Mouse (Mus musculus): Measurements from ENCODE around the gene Arhgef2.

The Arhgef2 gene

DNA sequence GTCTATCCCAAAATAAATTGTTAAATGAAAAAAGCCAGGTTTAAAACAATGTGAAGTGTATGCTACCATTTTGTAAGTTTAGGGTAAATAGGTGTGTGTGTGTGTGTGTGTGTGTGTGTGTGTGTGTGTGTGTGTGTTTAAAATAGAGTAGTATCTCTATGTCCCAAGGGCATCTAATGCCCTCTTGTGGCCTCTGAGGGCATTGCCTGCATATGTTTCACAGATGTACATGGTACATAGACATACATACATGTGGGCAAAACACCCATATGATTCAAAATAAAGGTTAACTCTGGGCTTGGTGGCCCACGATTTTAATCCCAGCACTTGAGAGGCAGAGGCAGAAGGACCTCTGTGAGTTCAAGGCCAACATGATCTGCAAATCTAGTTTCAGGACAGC lies 34.9 kb downstream of the Arhgef2 start:
- peak; percentile 38 to 68 for DNase-seq (ENCODE audit: low spot score in 2 of 2)

DNA sequence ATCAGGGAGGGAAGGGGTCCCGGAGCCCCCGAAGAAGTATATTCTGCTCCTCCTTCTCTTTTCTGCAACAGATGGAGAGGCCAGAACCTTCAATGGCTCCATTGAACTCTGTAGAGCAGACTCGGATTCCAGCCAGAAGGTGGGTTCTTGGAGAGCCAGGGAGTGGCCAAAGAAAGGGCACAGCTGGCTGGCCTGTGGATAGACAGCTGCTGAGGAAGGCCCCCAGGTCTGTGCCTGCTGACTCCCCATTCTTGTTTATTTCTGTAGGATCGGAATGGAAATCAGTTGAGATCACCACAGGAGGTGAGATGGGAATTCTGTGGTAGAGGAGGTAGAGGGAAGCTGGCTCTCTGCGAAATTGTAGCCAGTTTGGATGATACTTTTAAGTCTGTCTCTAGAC lies 37.3 kb downstream of the Arhgef2 start:
- no peak for DNase-seq (ENCODE audit: low spot score in 2 of 2)

GRCm38 (mm10) chr3:88645937-88646336 lies 40.2 kb downstream of the Arhgef2 start:
- no peak for DNase-seq (ENCODE audit: low spot score in 2 of 2)

DNA sequence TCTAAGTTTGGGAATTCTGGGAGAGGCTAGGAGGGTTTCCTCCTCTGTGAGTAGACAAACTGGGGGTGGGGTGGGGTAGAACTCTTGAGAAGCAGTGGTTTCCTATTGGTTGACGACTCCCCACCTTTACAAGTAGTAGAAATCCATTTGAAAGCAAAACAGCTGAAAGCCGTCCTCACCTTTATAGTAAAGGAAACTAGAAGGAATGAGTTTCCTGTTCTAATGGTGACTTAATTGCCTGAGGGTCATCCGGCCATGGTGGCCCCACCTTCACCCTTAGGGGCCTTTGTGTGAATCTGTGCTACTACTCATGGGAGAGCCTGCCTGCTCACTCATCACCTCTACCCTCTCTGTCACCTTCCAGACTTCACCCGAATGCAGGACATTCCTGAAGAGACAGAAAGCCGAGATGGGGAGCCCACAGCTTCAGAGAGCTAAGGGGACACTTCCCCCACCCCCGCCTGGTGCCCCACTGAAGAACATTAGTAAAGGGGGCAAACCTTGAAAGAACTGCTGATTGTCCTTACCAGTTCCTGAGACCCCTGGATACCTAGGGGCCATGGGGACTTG lies 40.7 kb downstream of the Arhgef2 start:
- DNase-seq (ENCODE audit: low spot score in 2 of 2): no peak

GRCm38 (mm10) chr3:88647076-88647475 lies 41.3 kb downstream of the Arhgef2 start:
- no peak for DNase-seq (ENCODE audit: low spot score in 2 of 2)

DNA sequence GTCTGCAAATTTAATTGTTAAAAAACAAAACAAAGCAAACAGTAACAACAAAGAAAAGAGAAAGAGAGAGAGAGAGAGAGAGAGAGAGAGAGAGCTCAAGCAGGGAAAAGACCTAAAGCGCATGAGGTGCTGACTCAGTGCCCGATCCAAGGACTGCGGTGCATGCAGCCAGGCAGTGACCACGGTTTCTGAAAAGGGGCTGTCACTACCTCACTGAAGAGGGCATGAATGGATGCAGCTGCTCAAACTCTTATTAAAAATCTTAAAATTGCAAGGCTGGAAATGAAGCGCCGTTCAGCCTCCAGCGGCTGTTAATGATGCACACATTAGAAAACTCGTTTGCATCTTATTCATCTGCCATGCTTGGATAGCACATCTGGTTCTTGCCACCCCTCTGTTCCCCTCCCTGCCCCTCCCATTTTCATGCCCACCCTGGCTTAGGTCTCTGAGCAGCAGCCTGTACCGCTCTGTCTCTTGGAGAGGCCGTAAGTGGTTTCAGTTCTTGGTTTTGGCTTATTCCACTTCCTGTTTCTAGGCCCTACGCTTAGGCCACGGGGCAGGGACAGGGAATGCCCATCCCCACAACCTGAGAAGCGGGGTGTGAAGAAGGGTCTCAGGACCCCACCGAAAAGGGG lies 42.1 kb downstream of the Arhgef2 start:
- DNase-seq (ENCODE audit: low spot score in 2 of 2): no peak

DNA sequence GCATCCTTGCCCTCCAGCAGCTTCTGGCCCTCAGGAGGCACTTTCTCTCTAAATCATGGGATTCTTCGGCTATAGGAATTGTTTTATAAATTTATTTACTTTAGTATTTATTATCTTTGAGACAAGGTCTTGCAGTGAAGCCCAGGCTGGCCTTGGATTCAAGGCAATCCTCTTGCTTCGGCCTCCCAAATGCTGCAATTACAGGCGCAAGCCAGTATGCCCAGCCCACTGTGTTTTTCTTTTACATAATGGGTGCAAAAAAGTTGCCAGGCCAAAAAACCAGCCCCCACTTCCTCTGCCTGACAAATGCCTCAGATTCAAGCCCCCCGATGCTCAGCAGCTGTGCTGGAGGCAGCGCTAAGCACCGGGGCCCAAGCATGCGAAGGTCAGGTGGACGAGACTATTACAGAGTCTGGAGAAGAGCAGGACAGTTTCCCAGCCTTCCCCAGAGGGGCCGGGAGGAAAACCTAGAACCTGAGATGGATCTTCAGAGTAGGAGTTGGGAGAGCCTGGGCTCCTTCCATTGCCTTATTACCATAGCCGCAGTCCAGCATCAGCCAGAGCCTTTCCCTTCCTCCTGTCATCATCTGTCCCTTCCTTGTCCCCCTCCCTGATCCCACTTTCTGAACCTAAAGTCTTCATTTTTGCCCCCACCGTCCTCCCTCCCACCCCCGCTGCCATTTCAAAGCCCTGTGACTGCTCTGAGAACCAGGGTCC lies 42.8 kb downstream of the Arhgef2 start:
- no peak for DNase-seq (ENCODE audit: low spot score in 2 of 2)

- DNase-seq (ENCODE audit: low spot score in 2 of 2): no peak
These were observed 43.4 kb downstream of the Arhgef2 start for GRCm38 (mm10) chr3:88649186-88649585.

GRCm38 (mm10) chr3:88649967-88650366 lies 44.2 kb downstream of the Arhgef2 start:
- no peak for DNase-seq (ENCODE audit: low spot score in 2 of 2)

- DNase-seq (ENCODE audit: low spot score in 2 of 2): no peak
These were observed 45.1 kb downstream of the Arhgef2 start for GRCm38 (mm10) chr3:88650713-88651504.

DNA sequence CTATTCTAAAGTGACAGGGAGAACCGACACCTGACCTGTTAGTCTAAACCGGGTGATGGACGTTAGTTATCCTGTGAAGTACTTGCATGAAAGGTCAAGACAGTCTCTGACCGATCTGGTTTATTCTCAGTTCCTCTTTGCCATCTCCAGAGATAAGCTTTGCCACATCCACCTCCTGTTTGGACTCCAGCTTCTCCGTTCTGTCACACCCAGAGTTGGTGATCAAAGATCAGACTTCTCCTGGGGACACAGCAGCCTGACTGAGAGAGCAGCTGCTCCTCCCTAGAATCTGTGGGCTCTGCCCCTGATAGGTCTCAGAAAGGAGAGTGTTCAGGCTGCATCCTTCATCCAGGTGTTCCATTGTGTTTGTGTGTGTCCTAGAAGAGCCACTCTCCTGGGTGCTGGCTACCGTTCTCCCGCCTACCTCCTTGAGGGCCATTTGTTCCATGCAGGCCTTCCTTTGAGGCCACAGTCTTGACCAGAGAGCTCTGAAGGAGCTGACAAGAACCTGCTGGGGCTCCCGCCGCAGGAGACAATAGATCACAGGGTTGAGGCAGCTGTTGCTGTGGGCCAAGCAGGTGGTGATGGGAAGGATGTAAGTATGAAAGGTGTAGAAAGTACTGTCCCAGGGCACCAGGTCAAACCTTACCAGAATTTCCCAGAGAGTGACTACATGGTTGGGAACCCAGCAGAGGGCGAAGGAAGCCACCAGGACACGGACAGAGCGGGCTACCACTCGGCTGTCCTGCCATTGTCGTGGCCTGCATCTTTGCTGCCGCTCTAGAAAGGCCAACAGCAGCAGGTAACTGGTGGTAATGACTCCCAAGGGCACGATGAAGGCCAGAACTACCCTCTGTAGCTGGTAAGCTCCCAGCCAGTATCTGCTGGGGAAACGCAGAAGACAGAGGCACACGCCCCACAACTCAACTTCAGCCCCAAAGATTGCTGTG lies 46.2 kb downstream of the Arhgef2 start:
- no peak for DNase-seq (ENCODE audit: low spot score in 2 of 2)

- DNase-seq (ENCODE audit: low spot score in 2 of 2): no peak
These were observed 47.2 kb downstream of the Arhgef2 start, which contains the start of gene Rxfp4 for GRCm38 (mm10) chr3:88652846-88653515. Rxfp4 (minus strand) TSS chr3:88653142.

DNA sequence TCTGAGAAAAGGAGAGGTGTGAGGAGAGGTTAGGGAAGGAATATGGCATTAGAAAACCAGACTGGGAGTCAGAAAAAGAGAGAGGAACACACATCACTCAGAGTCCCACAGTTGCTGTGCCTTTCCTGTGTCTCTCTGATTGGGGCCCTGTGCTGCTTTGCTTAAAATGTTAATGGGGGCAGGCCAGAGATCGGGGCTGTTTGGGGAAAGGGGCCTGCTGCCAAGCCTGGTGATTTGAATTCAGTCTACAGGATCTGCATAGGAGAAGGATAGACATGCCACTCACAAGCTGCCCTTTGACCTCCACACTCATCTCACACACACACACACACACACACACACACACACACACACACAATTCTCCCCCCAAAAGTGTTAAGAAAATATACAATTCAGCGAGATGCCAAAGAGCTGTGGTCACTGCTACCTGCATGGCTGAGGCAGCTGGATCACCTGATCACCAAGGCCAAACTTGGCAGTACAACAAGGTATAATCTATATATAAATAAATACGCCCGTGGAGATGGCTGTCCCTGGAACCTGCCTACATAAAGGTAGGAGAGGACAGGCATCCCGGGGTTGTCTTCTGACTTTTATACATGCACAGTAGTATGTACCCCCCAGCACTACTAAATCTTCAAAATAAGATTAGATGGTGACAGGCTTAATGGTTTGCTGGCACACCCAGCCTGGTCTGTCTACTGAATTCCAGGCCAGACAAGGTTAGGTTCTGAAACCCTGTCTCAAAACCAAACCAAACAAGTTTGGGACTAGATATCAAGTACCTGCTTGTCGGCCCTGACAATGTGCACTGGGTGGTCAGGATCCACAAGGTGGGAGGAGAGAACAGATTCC lies 48.0 kb downstream of the Arhgef2 start:
- no peak for DNase-seq (ENCODE audit: low spot score in 2 of 2)

GRCm38 (mm10) chr3:88654621-88655020 lies 48.9 kb downstream of the Arhgef2 start:
- DNase-seq (ENCODE audit: low spot score in 2 of 2): no peak

DNA sequence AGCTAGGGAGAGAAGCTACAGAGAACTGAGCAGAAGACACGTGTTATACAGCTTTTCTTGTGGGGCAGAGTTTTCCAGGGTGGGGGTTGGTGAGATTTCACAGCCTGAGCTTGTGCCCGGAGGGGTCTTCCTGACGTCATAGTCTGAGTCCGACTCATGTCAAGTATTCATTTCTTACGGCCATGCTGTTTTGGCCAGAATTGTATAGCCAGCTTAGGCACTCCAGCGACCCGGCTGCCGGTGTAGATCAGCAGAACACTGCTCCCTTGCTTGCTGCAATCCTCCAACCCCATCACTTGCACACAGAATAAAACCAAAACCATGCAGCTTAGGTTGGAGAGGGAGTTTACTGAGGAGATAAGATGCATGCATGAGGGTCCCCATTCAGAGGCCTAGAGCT lies 49.9 kb downstream of the Arhgef2 start:
- DNase-seq (ENCODE audit: low spot score in 2 of 2): no peak

DNA sequence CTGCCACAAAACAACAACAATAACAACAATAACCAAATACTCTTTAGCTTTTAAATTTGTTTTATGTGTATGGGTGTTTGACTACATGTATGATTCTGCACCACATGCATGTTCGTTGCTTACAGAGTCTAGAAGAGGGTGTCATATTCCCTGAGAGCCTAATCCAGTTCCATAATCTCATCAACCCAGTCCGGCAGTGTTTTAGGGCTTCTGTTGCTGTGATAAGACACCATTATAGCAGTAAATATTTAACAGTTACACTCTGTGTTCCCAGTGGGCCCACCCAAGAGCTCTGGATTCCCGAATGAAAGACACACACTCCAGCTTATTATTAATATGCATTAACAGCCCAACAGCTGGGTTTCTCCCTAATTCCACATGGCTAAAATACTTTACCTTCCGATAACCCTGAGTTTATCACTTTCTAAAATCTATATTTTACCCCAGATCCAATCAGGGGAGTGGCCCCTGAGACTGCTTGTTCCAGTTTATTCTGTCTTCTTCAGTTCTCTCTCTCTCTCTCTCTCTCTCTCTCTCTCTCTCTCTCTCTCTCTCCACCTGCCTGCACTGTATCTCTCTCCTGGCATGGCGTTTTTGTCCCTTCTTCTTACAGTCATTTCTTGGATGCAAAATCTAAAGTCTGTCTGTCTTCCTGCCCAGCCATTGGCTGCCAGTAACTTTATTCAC lies 52.8 kb downstream of the Arhgef2 start:
- DNase-seq (ENCODE audit: low spot score in 2 of 2): no peak

DNA sequence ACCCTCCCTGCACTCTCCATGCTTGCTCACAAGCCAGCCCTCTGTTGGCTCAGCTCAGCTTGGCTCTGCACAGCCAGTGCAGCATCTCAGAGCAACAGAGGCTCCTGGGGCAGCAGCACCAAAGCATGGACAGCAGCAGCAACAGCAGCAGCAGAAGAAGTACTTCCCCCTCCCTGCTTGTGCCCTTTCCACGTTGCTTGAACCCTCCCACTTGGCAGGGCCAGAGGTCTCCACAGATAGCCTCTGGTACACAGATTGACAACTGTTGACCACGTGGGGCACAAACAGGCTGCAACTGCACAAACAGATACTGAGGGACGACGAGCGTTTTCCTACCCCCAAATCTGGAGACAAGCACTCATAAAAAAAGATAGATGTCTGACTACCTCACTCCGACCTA lies 54.0 kb downstream of the Arhgef2 start:
- DNase-seq (ENCODE audit: low spot score in 2 of 2): no peak

DNA sequence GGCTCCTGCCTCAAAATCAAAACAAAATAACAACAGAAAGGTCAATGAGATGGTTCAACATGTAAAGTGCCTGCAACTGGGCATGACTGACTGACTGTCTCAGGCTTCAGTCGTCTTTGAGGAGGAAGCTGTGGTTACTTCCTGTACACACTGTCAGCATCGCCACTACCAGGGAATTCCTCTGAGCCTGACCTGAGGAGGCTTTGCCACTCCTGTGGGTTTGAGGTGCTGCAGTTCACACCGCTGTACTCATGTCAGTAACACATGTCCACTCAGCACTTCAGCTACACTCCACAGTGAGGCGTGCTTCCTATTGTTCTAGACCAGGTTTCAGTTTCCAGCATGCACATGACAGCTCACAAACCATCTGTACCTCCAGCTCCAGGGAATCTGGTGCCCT lies 58.3 kb downstream of the Arhgef2 start:
- no peak for DNase-seq (ENCODE audit: low spot score in 2 of 2)

- DNase-seq (ENCODE audit: low spot score in 2 of 2): peak; percentile 24 to 73
These were observed 71.6 kb downstream of the Arhgef2 start for GRCm38 (mm10) chr3:88677399-88677798.

Data from thymus, postnatal 10 days (tissue).